Mouse (Mus musculus) kidney, postnatal 0 days (tissue): ENCODE data around the gene Rspry1. TPM values are rescaled to one million over a fixed set of nuclear protein-coding genes. Genes with fewer than 3 reads are reported as not detected.

Experiments
- ATAC-seq: fragments of 200-750 bp; cut with Nextera tagmentation; replicated peaks from 2 replicates; pipeline ENCODE4 v1.8.0; 2017; ENCODE audit warnings: low read depth, moderate number of reproducible peaks, moderate TSS enrichment, moderate library complexity; ENCODE audit not compliant: low FRiP score
- DNase-seq: peaks from one replicate; pipeline ENCODE4 v3.0.0-alpha.2; 2016; ENCODE audit warnings: low spot score
- H3K27ac ChIP-seq: fragments of 300-500 bp; sonication (generic); 2 replicates; pipeline ENCODE4 v1.5.1; 2014; ENCODE audit warnings: mild to moderate bottlenecking
- H3K27me3 ChIP-seq: fragments of 300-500 bp; sonication (generic); 2 replicates; pipeline ENCODE4 v1.6.1; 2014; ENCODE audit warnings: low read length, mixed read lengths; ENCODE audit not compliant: insufficient read depth
- H3K36me3 ChIP-seq: fragments of 300-500 bp; sonication (generic); 2 replicates; pipeline ENCODE4 v1.6.1; 2014; ENCODE audit warnings: low read length, mixed read lengths; ENCODE audit not compliant: insufficient read depth
- H3K4me1 ChIP-seq: fragments of 300-500 bp; sonication (generic); replicated peaks from 2 replicates; pipeline ENCODE4 v1.6.1; 2014; ENCODE audit warnings: antibody characterized with exemption, low read length, mixed read lengths; ENCODE audit not compliant: insufficient read depth
- H3K4me2 ChIP-seq: fragments of 300-500 bp; sonication (generic); 2 replicates; pipeline ENCODE4 v1.6.1; 2014; ENCODE audit warnings: mild to moderate bottlenecking, low read length, moderate library complexity, mixed read lengths
- H3K4me3 ChIP-seq: fragments of 300-500 bp; sonication (generic); replicated peaks from 2 replicates; pipeline ENCODE4 v1.5.1; 2014; ENCODE audit warnings: low read depth, low read length
- H3K9ac ChIP-seq: fragments of 300-500 bp; sonication (generic); 2 replicates; pipeline ENCODE4 v1.6.1; 2014; ENCODE audit warnings: low read depth, low read length
- H3K9me3 ChIP-seq: fragments of 300-500 bp; sonication (generic); replicated peaks from 2 replicates; pipeline ENCODE4 v1.6.1; 2016; ENCODE audit warnings: low read length, inconsistent platforms, mixed read lengths
- CTCF ChIP-seq: IDR thresholded peaks from 2 replicates; pipeline ENCODE4 v1.5.1; 2016; ENCODE audit warnings: antibody characterized with exemption, low read depth, mild to moderate bottlenecking, moderate library complexity
- WGBS: fragments of 180-500 bp; shearing (Covaris S2); extraction: QIAGEN DNeasy Blood & Tissue Kit; methylation state at CpG from one replicate; pipeline ENCODE4 v1.1.7; 2014; 5-methylcytosine and 5-hydroxymethylcytosine counted together
- polyA plus RNA-seq: library from polyadenylated mRNA; unstranded; fragments of >200 nt; fragmentation: Nextera tagmentation; extraction: Ambion mirVana; gene quantifications from 2 replicates; pipeline ENCODE4 v1.2.1, GENCODE M21; 2015

Gene Rspry1
- polyA plus RNA-seq, 1 experiment from 2014 or later, result 31.0 TPM

- TF ChIP-seq CTCF, result no peak
- Histone ChIP-seq H3K27ac (no peak overlapping the region), H3K27me3 (no peaks in the 10 kb centered on the region), H3K4me2 (no peak overlapping the region), H3K9me3 (no peaks in the 10 kb centered on the region), H3K4me3 (no peak overlapping the region), H3K4me1 (0 out of 2 replicates have a peak, but pooled peaks cover 5% of the 10 kb centered on the region), H3K36me3 (no peaks in the 10 kb centered on the region), H3K9ac (no peak overlapping the region)
- WGBS, result 70% methylated on average over 9 of the region's 9 CpGs
- no peak for ATAC-seq
- DNase-seq, result no peak
Measured at GRCm38 (mm10) chr8:94706732-94707395, 105.1 kb downstream of the Rspry1 start.

Other genes starting within 250 kb of the Rspry1 start
- 95.8 and 100 TPM in 2 replicates for gene Herpud1, start 215.5 kb upstream of the Rspry1 start, polyA plus RNA-seq
- 0.23 and 0.28 TPM in 2 replicates for gene Nlrc5, start 167.6 kb upstream of the Rspry1 start, polyA plus RNA-seq
- gene Cpne2, start 68.9 kb upstream of the Rspry1 start, polyA plus RNA-seq, result 11.4 and 12.9 TPM in 2 replicates
- 64.1 and 72.0 TPM in 2 replicates for gene Fam192a, start 60 bp downstream of the Rspry1 start, polyA plus RNA-seq
- gene Arl2bp, start 64.7 kb downstream of the Rspry1 start, polyA plus RNA-seq, result 127 TPM in 2 replicates
- gene Pllp, start 94.3 kb downstream of the Rspry1 start, polyA plus RNA-seq, result 16.6 and 17.5 TPM in 2 replicates
- gene Ccl22, start 143.7 kb downstream of the Rspry1 start, polyA plus RNA-seq, result not detected in 2 replicates
- 21.5 and 23.4 TPM in 2 replicates for gene Cx3cl1, start 170.1 kb downstream of the Rspry1 start, polyA plus RNA-seq
- 0.69 and 1.2 TPM in 2 replicates for gene Ccl17, start 208.5 kb downstream of the Rspry1 start, polyA plus RNA-seq
- 101 and 108 TPM in 2 replicates for gene Coq9, start 236.4 kb downstream of the Rspry1 start, polyA plus RNA-seq
- 112 and 129 TPM in 2 replicates for gene Ciapin1, start 236.4 kb downstream of the Rspry1 start, polyA plus RNA-seq